Mouse (Mus musculus): ENCODE measurements around the gene Hist2h2ac.

- TF ChIP-seq CTCF (IDR thresholded peaks at IDR 0.05; ENCODE audit: control insufficient read depth, insufficient read depth, insufficient replicate concordance, low read depth, low read length) (no peak), POLR2A (IDR thresholded peaks at IDR 0.05; ENCODE audit: control insufficient read depth, low read depth, low read length) (no peak)
Observed at GRCm38 (mm10) chr3:96199731-96200130, 20.9 kb downstream of the Hist2h2ac start.
